ENCODE assay signal across 7 mouse cellular contexts in the genomic region with DNA sequence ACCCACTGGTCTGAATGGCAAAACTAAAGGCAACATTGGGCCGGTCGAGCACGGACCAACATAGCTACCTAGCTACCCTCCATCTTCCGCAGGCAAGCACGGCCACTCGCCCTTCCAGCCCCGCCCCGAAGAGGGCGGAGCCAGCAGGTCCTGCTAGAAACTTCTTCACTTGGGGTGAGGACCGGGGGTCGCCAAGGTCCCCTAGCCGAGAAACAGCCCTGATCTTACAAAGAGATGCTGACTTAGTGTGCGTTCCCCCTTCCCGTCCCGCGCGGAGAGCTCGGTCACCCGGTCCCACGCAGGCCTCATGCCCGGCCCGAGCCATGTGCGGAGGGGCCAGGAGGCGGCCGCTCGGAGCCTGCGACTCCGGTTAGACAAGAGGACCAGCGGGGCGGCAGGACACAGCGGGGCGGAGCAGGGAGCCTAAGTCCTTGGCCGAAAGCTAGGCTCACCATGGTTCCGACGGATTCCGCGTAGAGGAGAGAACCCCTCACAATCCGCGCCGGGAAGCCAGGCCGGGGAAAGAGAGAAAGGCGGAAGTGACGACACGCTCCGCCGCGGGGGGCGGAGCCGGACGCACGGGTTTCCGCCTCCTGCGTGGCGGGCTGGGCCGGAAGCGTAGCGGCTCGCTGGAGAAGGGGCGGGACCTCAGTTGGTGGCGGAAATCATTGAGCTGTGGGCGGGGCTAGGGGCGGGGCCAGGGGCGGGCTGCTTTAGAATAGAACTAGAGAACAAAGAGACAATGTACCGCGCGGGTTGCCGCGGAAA. TPM values are rescaled to one million over a fixed set of nuclear protein-coding genes. Genes with fewer than 3 reads are reported as not detected.
DNase-seq lines count a peak whose midpoint lies in the region; ATAC-seq lines count a peak whose summit lies in the region.

A gene (minus strand): TSS at position 561 of the 768 bp plus-strand sequence.

- under 1% methylated on average over 68 of the region's 68 CpGs for WGBS in intestine, embryonic 15.5 days
- WGBS in midbrain, embryonic 10.5 days = under 1% methylated on average over 68 of the region's 68 CpGs

- peaks cover 14% of the 10 kb centered on the region for H3K36me3 ChIP-seq in intestine, embryonic 15.5 days
- peaks cover 38% of the 10 kb centered on the region for H3K36me3 ChIP-seq in midbrain, embryonic 10.5 days

- ATAC-seq in intestine, embryonic 15.5 days = peak; percentile 97

- DNase-seq in adrenal gland, adult 18-20 months (ENCODE audit: low spot score in 2 of 2) = peak; percentile 84 to 86
- peak; percentile 98 for DNase-seq in embryo, embryonic 11 days
- DNase-seq in gastrocnemius, postnatal 36 days = peak; percentile 83 to 88
- peak; percentile 88 to 93 for DNase-seq in left cerebral cortex, postnatal 25 days (ENCODE audit: low spot score in 2 of 2)
- DNase-seq in midbrain, embryonic 10.5 days (ENCODE audit: low spot score) = peak; percentile 98
- peak; percentile 94 for DNase-seq in right cerebral cortex, postnatal 4 days

- H3K27ac ChIP-seq in intestine, embryonic 15.5 days = peak within 1 kb of the TSS; percentile 78
- peak within 1 kb of the TSS; percentile 92 for H3K27ac ChIP-seq in midbrain, embryonic 10.5 days (replicated peaks)

- no peaks in the 10 kb centered on the region for H3K9me3 ChIP-seq in intestine, embryonic 15.5 days
- no peaks in the 10 kb centered on the region for H3K9me3 ChIP-seq in midbrain, embryonic 10.5 days (replicated peaks)

- H3K4me3 ChIP-seq in intestine, embryonic 15.5 days (replicated peaks) = peak within 1 kb of the TSS; percentile 90
- peak within 1 kb of the TSS; percentile 83 for H3K4me3 ChIP-seq in midbrain, embryonic 10.5 days

- peak within 1 kb of the TSS; percentile 73 for H3K4me2 ChIP-seq in intestine, embryonic 15.5 days (replicated peaks)

- intact Hi-C loops in gastrocnemius, postnatal 36 days (cut with DNase I) = loop anchor here (5.0 kb wide), 2 partner anchors 84 to 144 kb away; a partner anchor contains a TSS
- intact Hi-C loops in left cerebral cortex, postnatal 25 days (cut with DNase I) = loop anchor here (5.0 kb wide), 2 partner anchors 84 to 149 kb away; a partner anchor contains a TSS

- 0 out of 2 replicates have a peak, but pooled peaks cover 3% of the 10 kb centered on the region for H3K4me1 ChIP-seq in intestine, embryonic 15.5 days (replicated peaks)
- peaks cover 8% of the 10 kb centered on the region for H3K4me1 ChIP-seq in midbrain, embryonic 10.5 days

- no peaks in the 10 kb centered on the region for H3K27me3 ChIP-seq in intestine, embryonic 15.5 days (replicated peaks)
- no peaks in the 10 kb centered on the region for H3K27me3 ChIP-seq in midbrain, embryonic 10.5 days (ENCODE audit: low read depth, poor library complexity, severe bottlenecking)

- H3K9ac ChIP-seq in intestine, embryonic 15.5 days = peak within 1 kb of the TSS; percentile 84

RNA-seq across cellular contexts. Expression of the gene that starts here (rescaled TPM):
- 100 to 1,000 TPM; 211 to 254 TPM for total RNA-seq in adrenal gland, adult 18-20 months (2021)
- total RNA-seq in gastrocnemius, postnatal 36 days (2021) = 100 to 1,000 TPM in 1 of 2 experiments, 10 to 100 TPM in 1; 93.1 to 119 TPM
- 238 and 258 TPM in 2 replicates for polyA plus RNA-seq in intestine, embryonic 15.5 days (2015; fragmentation: Nextera tagmentation; extraction: Ambion mirVana)
- 100 to 1,000 TPM; 160 to 167 TPM for total RNA-seq in left cerebral cortex, postnatal 25 days (2021)
- 290 and 327 TPM in 2 replicates for polyA plus RNA-seq in midbrain, embryonic 10.5 days (2016; fragmentation: Nextera tagmentation; extraction: Ambion mirVana)

Comparison
In these comparisons a context has a peak if more than half of its experiments do, and no peak if none do; other contexts are left out.
1. Peak in every context shown above with its lines: DNase-seq, ATAC-seq, H3K4me3 ChIP-seq and H3K27ac ChIP-seq.